Mouse (Mus musculus) forebrain, embryonic 14.5 days (tissue): Measurements from ENCODE around the gene Vgll4. TPM values are rescaled to one million over a fixed set of nuclear protein-coding genes. Genes with fewer than 3 reads are reported as not detected.

ENCODE experiments used
- ATAC-seq: fragments of 200-750 bp; cut with Nextera tagmentation; 2 replicates; pipeline ENCODE4 v1.8.0; 2017; ENCODE audit warnings: mild to moderate bottlenecking, moderate library complexity
- DNase-seq: peaks from one replicate; pipeline ENCODE4 v3.0.0-alpha.2; 2015; ENCODE audit warnings: low spot score
- H3K27ac ChIP-seq: fragments of 300-500 bp; sonication (generic); 2 replicates; pipeline ENCODE4 v1.5.1; 2014; ENCODE audit warnings: low read depth, mild to moderate bottlenecking, control low read depth, low read length, moderate library complexity
- H3K27me3 ChIP-seq: fragments of 300-500 bp; sonication (generic); replicated peaks from 2 replicates; pipeline ENCODE4 v1.6.1; 2014; ENCODE audit warnings: low read length, control low read depth, mixed read lengths; ENCODE audit not compliant: control insufficient read depth, insufficient read depth
- H3K36me3 ChIP-seq: fragments of 300-500 bp; sonication (generic); 2 replicates; pipeline ENCODE4 v1.6.1; 2014; ENCODE audit warnings: low read length, control low read depth; ENCODE audit not compliant: control insufficient read depth, insufficient read depth
- H3K4me1 ChIP-seq: fragments of 300-500 bp; sonication (generic); 2 replicates; pipeline ENCODE4 v1.6.1; 2014; ENCODE audit warnings: antibody characterized with exemption, low read length, control low read depth; ENCODE audit not compliant: control insufficient read depth, insufficient read depth
- H3K4me2 ChIP-seq: fragments of 300-500 bp; sonication (generic); 2 replicates; pipeline ENCODE4 v1.6.1; 2014; ENCODE audit warnings: mild to moderate bottlenecking, control low read depth, low read length
- H3K4me3 ChIP-seq: fragments of 300-500 bp; sonication (generic); 2 replicates; pipeline ENCODE4 v1.5.1; 2014; ENCODE audit warnings: low read depth, low read length, control low read depth
- H3K9ac ChIP-seq: fragments of 300-500 bp; sonication (generic); 2 replicates; pipeline ENCODE4 v1.6.1; 2014; ENCODE audit warnings: mild to moderate bottlenecking, low read length, control low read depth, moderate library complexity
- H3K9me3 ChIP-seq: fragments of 300-500 bp; sonication (generic); replicated peaks from 2 replicates; pipeline ENCODE4 v1.6.1; 2016; ENCODE audit warnings: low read length, control low read depth, mixed read lengths; ENCODE audit not compliant: control insufficient read depth
- WGBS: fragments of 180-500 bp; shearing (Covaris S2); extraction: QIAGEN DNeasy Blood & Tissue Kit; methylation state at CpG from one replicate; pipeline ENCODE4 v1.1.7; 2014; 5-methylcytosine and 5-hydroxymethylcytosine counted together
- polyA plus RNA-seq: library from polyadenylated mRNA; unstranded; fragments of >200 nt; fragmentation: Nextera tagmentation; extraction: Ambion mirVana; gene quantifications from 2 replicates; pipeline ENCODE4 v1.2.1, GENCODE M21; 2014

Gene Vgll4
- polyA plus RNA-seq, 1 experiment from 2014 or later = 44.9 TPM

DNA sequence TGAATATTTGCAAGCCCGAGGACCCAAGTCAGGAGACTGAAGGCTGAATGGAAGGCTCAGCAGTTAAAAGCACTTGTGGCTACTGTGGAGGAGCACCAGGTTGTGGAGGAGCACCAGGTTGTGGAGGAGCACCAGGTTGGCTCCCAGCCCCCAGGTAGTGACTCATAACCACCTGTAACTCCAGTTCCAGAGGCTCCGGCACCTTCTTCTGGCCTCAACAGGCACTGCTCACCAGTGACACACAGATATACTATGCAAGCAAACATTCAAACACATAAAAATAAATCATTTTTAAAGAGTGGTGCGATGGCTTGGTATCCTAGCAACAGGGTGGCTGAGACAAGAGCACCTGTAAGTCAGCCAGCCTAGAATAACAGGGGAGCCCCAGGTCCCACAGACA, 58.3 kb downstream of the Vgll4 start:
- Histone ChIP-seq H3K27me3 (no peaks in the 10 kb centered on the region), H3K4me3 (no peak overlapping the region), H3K9me3 (no peaks in the 10 kb centered on the region), H3K36me3 (no peaks in the 10 kb centered on the region), H3K9ac (no peak overlapping the region), H3K27ac (no peak overlapping the region), H3K4me2 (no peak overlapping the region), H3K4me1 (peaks cover 40% of the 10 kb centered on the region)
- WGBS = 88% methylated on average over 3 of the region's 3 CpGs
- ATAC-seq (no peak), DNase-seq (no peak)

DNA sequence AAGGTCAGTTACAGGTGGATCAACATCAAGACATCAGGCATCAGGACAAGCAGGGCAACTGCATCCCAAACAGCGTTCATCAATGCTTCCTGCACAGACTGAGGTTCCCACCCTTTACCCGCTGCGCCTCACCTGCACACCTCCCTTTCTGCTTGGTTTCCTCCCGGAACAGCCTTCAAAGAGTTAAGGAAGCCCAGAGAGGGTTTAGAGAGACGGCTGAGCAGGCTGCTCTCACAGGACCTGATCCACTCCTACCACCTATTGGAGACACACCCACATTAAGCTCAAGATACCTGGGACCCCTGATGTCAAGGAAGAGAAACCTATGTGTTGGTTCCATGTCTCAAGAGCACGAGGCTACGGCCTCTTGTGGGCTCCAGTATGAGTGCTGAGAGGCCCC, 60.0 kb downstream of the Vgll4 start:
- no peaks in the 10 kb centered on the region for H3K9me3 ChIP-seq
- no peak overlapping the region for H3K4me2 ChIP-seq
- no peak for DNase-seq
- H3K4me1 ChIP-seq = peaks cover 26% of the 10 kb centered on the region
- H3K27me3 ChIP-seq = no peaks in the 10 kb centered on the region
- ATAC-seq = no peak
- H3K36me3 ChIP-seq = no peaks in the 10 kb centered on the region
- no peak overlapping the region for H3K9ac ChIP-seq
- H3K27ac ChIP-seq = no peak overlapping the region
- no peak overlapping the region for H3K4me3 ChIP-seq
- 89% methylated on average over 7 of the region's 7 CpGs for WGBS

DNA sequence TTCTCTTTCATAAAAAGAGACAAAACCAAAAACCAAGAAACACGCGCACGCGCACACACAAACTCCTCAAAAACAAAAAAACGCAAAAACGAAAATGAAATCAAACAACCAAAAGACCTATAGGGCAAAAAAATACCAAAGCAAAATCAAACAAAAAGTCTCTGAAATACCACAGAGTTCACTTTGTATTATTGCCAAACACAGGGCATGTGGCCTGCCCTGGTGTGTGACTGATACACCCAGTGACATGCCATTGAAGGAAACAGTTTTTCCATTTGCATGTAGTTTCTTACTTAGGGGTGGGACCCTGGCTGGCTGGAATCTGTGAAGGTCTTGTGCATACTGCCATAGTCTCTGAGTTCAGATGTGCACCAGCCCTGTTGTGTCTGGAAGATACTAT, 62.3 kb downstream of the Vgll4 start:
- no peak overlapping the region for H3K9ac ChIP-seq
- no peak overlapping the region for H3K27ac ChIP-seq
- 90% methylated on average over 6 of the region's 6 CpGs for WGBS
- ATAC-seq (no peak), DNase-seq (no peak)
- no peak overlapping the region for H3K4me3 ChIP-seq
- no peaks in the 10 kb centered on the region for H3K27me3 ChIP-seq
- no peaks in the 10 kb centered on the region for H3K9me3 ChIP-seq
- H3K4me2 ChIP-seq = no peak overlapping the region
- H3K36me3 ChIP-seq = no peaks in the 10 kb centered on the region
- H3K4me1 ChIP-seq = peaks cover 22% of the 10 kb centered on the region

DNA sequence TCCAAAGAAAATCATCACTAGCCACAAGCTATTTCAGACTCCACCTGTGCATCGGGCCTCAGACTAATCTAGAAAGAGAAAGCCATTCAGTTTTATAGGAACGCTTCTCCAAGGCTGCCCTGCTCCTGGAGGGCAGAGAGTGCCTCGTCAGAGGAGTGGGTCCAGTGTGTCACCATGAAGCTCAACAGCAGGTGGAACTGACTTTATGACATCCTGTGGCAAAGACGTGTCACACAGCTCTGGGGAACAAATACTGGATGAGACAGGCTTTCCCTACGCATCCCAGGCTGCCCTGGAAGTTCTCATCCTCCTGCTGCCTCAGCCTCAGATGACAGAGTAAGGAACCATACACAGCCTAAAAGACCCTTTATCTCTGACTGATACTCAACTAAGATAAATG, 63.6 kb downstream of the Vgll4 start:
- WGBS = 82% methylated on average over 5 of the region's 5 CpGs
- Histone ChIP-seq H3K36me3 (no peaks in the 10 kb centered on the region), H3K27ac (no peak overlapping the region), H3K9ac (no peak overlapping the region), H3K9me3 (no peaks in the 10 kb centered on the region), H3K4me1 (peaks cover 35% of the 10 kb centered on the region), H3K4me3 (no peak overlapping the region), H3K4me2 (no peak overlapping the region), H3K27me3 (no peaks in the 10 kb centered on the region)
- DNase-seq (no peak), ATAC-seq (no peak)

DNA sequence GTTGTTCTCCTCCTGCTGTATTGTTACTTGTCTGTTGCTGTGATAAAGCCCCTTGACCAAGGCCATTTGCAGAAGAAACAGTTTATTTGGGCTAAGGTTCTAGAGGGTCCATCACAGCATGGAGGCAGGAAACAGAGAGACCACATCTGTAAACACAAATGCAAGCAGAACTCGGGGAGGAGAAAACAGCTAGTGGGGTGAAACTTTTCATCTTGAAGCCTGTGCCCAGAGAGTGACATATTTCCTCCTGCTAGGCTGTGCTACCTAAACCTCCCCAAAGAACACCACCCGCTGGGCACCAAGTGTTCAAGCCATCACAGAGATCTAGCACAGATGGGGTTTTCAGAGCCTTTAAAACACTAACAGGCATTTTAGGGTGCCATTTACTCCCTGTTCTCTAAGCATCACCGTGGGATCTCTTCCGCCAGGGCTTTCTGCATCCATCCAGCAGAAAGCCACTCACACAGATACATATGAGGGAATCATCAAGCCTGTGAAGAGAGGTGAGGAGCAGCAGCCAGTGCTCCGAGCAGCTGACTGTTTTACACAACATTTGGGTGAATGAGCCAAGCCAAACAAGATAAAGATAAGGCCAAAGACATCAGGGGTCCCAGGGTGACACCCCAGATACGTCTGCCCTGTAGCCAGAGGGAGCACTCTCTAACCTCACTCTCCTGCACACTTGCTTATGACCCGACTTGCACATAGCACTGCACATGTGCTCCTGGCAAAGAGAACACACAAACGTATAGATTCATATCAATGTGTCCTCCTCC, 64.4 kb downstream of the Vgll4 start:
- Histone ChIP-seq H3K27me3 (no peaks in the 10 kb centered on the region), H3K9me3 (no peaks in the 10 kb centered on the region), H3K9ac (no peak overlapping the region), H3K4me1 (peaks cover 41% of the 10 kb centered on the region), H3K27ac (no peak overlapping the region), H3K4me2 (no peak overlapping the region), H3K4me3 (no peak overlapping the region), H3K36me3 (no peaks in the 10 kb centered on the region)
- ATAC-seq = no peak
- no peak for DNase-seq
- 81% methylated on average over 8 of the region's 8 CpGs for WGBS

DNA sequence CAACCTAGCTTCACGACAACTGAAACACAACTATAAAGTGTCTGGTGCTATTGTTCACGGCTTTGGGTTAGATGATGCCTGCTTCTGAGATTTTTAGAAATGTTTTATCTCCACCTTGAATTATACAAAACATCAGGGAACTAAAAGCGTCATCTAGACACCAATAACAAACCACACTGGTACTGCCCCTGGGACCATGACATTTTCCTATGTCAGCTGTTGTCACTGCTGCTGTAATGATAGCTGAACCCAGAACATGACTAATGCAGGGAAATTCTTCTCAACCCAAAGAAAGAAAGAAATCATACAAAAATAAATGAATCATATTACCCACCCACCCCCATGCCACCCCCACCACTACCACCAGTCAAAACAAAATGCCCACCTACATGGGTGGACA, 65.0 kb downstream of the Vgll4 start:
- no peaks in the 10 kb centered on the region for H3K27me3 ChIP-seq
- ATAC-seq = no peak
- no peaks in the 10 kb centered on the region for H3K9me3 ChIP-seq
- H3K4me3 ChIP-seq = no peak overlapping the region
- H3K36me3 ChIP-seq = no peaks in the 10 kb centered on the region
- H3K27ac ChIP-seq = no peak overlapping the region
- no peak overlapping the region for H3K4me2 ChIP-seq
- no peak overlapping the region for H3K9ac ChIP-seq
- peaks cover 45% of the 10 kb centered on the region for H3K4me1 ChIP-seq
- DNase-seq = no peak
- WGBS = 92% methylated on average over 3 of the region's 3 CpGs

DNA sequence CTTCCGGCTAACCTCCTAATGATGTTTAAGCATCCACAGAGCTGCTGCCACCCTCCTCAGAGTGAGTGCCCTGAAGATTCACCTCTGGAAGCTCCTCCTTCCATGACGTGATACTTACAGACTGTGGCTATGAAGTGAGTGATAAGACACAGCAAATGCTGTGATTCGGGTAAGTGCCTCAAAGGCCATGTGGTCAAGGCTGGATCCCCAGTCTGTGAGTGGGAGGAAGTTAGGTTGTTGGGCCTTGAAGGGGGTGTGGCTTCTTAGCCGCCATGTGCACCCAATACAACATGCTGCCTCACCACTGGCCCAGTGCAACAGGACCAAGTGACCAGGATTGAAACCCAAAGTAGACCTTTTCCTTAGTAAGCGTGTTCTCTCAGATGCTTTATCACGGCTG, 65.6 kb downstream of the Vgll4 start:
- Histone ChIP-seq H3K4me2 (no peak overlapping the region), H3K4me3 (no peak overlapping the region), H3K9me3 (no peaks in the 10 kb centered on the region), H3K4me1 (peaks cover 45% of the 10 kb centered on the region), H3K36me3 (no peaks in the 10 kb centered on the region), H3K27ac (no peak overlapping the region), H3K27me3 (no peaks in the 10 kb centered on the region), H3K9ac (no peak overlapping the region)
- no peak for DNase-seq
- WGBS = 76% methylated on average over 6 of the region's 6 CpGs
- ATAC-seq = no peak

DNA sequence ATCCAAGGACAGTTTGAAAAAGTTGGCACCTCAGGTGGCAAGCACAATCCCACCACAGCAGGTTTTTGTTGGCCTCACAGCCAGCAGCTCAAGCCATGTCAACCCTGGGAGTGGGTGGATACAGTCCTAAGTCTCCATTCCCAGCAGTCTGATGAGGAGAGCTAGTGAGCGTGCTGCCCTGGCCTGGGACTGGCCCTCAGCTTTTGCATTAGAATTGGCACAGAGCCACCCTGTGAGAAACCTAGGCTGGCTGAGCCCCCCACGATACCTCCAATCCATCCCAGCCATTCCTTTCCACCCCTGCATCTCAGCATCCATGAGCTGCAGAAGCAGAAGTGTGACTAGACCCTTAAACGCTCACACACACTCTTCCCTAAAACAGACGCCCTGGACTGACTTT, 67.9 kb downstream of the Vgll4 start:
- Histone ChIP-seq H3K4me1 (peaks cover 42% of the 10 kb centered on the region), H3K4me3 (no peak overlapping the region), H3K27me3 (no peaks in the 10 kb centered on the region), H3K4me2 (no peak overlapping the region; the same call in 1 of the 2 replicates), H3K36me3 (no peaks in the 10 kb centered on the region), H3K27ac (peak overlapping the region; percentile 39), H3K9ac (peak overlapping the region; percentile 52), H3K9me3 (no peaks in the 10 kb centered on the region)
- ATAC-seq (peak; percentile 18; the same call in 1 of the 2 replicates), DNase-seq (no peak)
- WGBS = 21% methylated on average over 4 of the region's 4 CpGs

DNA sequence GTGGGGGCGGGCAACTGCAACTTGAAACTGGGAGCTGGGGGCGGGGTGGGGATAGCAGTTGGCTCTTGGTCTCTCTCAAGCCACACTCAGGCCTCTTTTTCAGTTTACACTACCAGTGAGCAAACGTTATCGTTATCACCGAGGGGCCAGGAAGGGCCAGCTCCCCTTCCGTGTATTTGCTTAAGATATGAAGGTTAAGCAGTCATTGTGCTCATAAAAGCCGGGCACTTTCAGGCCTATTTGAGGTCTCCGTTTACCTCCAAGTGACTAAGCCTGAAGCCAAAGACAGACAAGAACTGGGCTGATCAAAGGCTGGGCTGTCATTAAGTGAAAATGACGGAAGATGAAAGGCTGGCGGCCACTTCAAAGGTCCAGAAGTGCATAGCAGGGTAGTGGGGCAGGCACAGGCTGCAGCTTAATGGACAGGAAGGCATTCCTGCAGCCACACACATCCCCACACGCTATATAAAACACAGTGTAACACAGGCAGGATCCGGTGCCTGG, 68.4 kb downstream of the Vgll4 start:
- H3K4me1 ChIP-seq = peaks cover 38% of the 10 kb centered on the region
- 3% methylated on average over 12 of the region's 12 CpGs for whole genome bisulfite sequencing
- 0 out of 2 replicates have a peak overlapping the region, but pooled peaks have one; percentile 14 for H3K27ac ChIP-seq
- ATAC-seq (peak; percentile 44; the same call in 1 of the 2 replicates), DNase-seq (peak; percentile 58)
- H3K4me3 ChIP-seq = no peak overlapping the region
- no peaks in the 10 kb centered on the region for H3K36me3 ChIP-seq
- no peaks in the 10 kb centered on the region for H3K9me3 ChIP-seq
- peak overlapping the region; percentile 26 for H3K4me2 ChIP-seq
- peak overlapping the region; percentile 52 for H3K9ac ChIP-seq
- no peaks in the 10 kb centered on the region for H3K27me3 ChIP-seq
